Comparison of ENCODE assay signal across 16 mouse cellular contexts in the genomic region with DNA sequence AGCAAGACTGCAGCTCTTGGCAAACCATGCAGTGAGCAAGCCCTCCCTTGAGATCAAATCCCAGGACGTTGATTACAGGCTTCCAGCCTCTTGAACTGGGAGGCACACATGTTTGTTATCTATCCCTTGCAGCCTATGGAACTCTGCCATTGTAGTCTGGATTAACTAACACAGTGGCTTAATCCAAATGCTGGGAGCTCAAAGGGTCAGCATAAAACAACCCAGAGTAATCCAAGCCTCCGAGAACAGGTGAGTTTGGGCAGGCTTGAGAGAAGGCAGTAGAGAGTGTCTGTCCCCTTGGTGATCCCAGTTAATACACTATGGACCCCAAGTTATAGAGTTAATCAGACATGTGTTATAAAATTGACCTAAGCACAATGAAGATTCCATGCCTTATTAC.
"Had no signal": no experiment of that assay in that cellular context is flagged by ENCODE, and none has a peak within 500 bp of the region (broad histone marks: within the 10 kb centered on the region; RNA-seq: fewer than 3 reads in every experiment).

No protein-coding gene starts in this region.

- H3K4me3 ChIP-seq: neural tube, embryonic 13.5 days; neural tube, embryonic 15.5 days; stomach, embryonic 15.5 days had no signal

- H3K4me2 ChIP-seq: neural tube, embryonic 13.5 days; neural tube, embryonic 15.5 days; stomach, embryonic 15.5 days had no signal

- H3K27me3 ChIP-seq: neural tube, embryonic 13.5 days; neural tube, embryonic 15.5 days; stomach, embryonic 15.5 days had no signal

- H3K36me3 ChIP-seq: neural tube, embryonic 13.5 days; neural tube, embryonic 15.5 days; stomach, embryonic 15.5 days had no signal

- H3K4me1 ChIP-seq: neural tube, embryonic 13.5 days; neural tube, embryonic 15.5 days; stomach, embryonic 15.5 days had no signal

- DNase-seq: retina, postnatal 1 day; right cerebral cortex, adult 18-20 months; right cerebral cortex, postnatal 14 days; right cerebral cortex, postnatal 25 days; right cerebral cortex, postnatal 4 days; spleen, adult 18-20 months; thymus, adult 18-20 months; thymus, adult 2 months; thymus, postnatal 14 days; thymus, postnatal 25 days; thymus, postnatal 36 days; thymus, postnatal 4 days had no signal

- H3K27ac ChIP-seq: neural tube, embryonic 13.5 days; neural tube, embryonic 15.5 days; stomach, embryonic 15.5 days; stomach, postnatal 0 days had no signal

- H3K9ac ChIP-seq: neural tube, embryonic 13.5 days; neural tube, embryonic 15.5 days; stomach, embryonic 15.5 days had no signal

- H3K9me3 ChIP-seq: neural tube, embryonic 13.5 days; neural tube, embryonic 15.5 days; stomach, embryonic 15.5 days had no signal
